Mouse (Mus musculus): Measurements from ENCODE around the gene Ttc33. TPM values are rescaled to one million over a fixed set of nuclear protein-coding genes. Genes with fewer than 3 reads are reported as not detected.

Ttc33 gene
- polyA plus RNA-seq, 1 experiment, result 4.4 TPM

DNA sequence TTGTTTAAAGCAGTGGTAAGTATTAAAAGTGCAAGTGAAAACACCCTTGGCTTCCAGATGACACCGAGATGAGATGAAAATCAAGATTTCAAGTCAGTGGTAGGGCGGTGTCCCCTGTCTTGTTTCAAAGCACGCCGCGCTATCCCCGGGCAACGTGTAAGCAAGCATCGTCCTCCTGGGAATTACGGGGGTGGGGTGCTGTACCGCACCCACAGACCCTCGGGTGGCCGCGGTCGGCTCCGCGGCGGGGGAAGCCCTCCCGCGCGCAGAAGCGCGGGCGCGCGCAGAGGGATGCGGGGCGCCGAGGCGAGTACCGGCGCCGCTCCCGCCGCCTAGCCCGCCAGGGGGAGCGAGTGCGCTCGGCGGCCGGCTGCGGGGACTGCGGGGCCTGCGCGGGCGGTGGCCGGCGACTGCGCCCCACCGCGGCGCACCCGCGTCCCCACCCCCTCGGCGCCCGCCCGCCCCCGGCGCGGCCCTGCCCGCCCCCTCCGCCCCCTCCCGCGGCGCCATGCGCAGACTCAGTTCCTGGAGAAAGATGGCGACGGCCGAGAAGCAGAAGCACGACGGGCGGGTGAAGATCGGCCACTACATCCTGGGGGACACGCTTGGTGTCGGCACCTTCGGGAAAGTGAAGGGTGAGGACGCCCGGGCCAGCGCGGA, 41.8 kb upstream of the Ttc33 start, which contains the start of gene Prkaa1:
Prkaa1 (plus strand) TSS at position 501 of the 660 bp plus-strand sequence.
- Histone ChIP-seq H3K36me3 (ENCODE audit: control insufficient read depth, insufficient read depth, low read length) (no peaks in the 10 kb centered on the region), H3K4me3 (ENCODE audit: control insufficient read depth, low read depth, low read length) (peak within 1 kb of the TSS; percentile 99), H3K4me1 (ENCODE audit: control insufficient read depth, insufficient read depth, low read length) (peaks cover 5% of the 10 kb centered on the region), H3K27me3 (ENCODE audit: control insufficient read depth, insufficient read depth, low read length) (no peaks in the 10 kb centered on the region), H3K27ac (ENCODE audit: control insufficient read depth, insufficient read depth, low read depth, low read length) (peak within 1 kb of the TSS; percentile 80)
- TF ChIP-seq POLR2A (IDR thresholded peaks at IDR 0.05; ENCODE audit: control insufficient read depth, low read depth, low read length) (peak; percentile 55; the same call in 1 of the 2 replicates), CTCF (IDR thresholded peaks at IDR 0.05; ENCODE audit: control insufficient read depth, insufficient read depth, insufficient replicate concordance, low read depth, low read length) (no peak)

DNA sequence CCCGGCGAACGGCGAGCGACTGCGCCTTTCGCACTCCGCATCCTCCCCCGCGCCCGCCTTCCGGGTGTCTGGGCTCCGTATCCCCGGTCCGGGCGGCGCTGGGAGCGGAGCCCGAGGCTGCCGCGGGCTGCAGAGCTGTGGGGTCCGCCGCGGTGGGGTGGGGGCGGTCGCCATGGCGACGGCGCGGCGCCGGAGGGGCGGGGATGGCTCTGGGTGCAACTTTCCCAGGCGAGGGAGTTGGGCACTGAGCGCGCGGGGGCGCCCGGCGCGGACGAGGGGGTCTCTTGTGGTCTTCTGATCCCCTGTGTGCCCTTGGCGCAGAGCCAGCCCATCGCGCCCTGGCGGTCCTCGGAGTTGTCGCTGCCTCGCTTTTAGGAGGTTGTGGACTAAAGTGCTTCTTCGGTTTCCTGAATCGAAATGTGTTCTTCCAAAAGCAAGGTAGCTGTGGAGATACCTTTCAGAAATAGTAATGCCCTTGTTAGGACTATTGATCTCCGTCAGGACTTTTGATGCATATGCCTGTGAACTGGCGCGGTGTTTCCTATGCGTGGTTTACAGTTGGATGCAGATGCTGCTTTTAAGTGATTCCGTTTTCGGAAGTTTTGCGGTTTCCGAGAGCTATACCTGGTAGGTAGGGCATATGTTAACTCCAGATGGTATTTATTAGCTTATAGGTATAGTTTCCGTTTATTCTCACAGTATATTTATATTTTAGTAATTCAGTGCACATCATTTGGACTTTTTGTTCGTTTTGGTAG, 41.1 kb upstream of the Ttc33 start:
- H3K27me3 ChIP-seq (ENCODE audit: control insufficient read depth, insufficient read depth, low read length), result no peaks in the 10 kb centered on the region
- H3K36me3 ChIP-seq (ENCODE audit: control insufficient read depth, insufficient read depth, low read length), result no peaks in the 10 kb centered on the region
- TF ChIP-seq POLR2A (IDR thresholded peaks at IDR 0.05; ENCODE audit: control insufficient read depth, low read depth, low read length), result no peak; the same call in 1 of the 2 replicates
- no peak for TF ChIP-seq CTCF (IDR thresholded peaks at IDR 0.05; ENCODE audit: control insufficient read depth, insufficient read depth, insufficient replicate concordance, low read depth, low read length)
- H3K4me3 ChIP-seq (ENCODE audit: control insufficient read depth, low read depth, low read length), result peak overlapping the region; percentile 99
- peak overlapping the region; percentile 80 for H3K27ac ChIP-seq (ENCODE audit: control insufficient read depth, insufficient read depth, low read depth, low read length)
- H3K4me1 ChIP-seq (ENCODE audit: control insufficient read depth, insufficient read depth, low read length), result peaks cover 7% of the 10 kb centered on the region

GRCm38 (mm10) chr15:5145196-5145945, 40.0 kb upstream of the Ttc33 start:
- no peak overlapping the region for H3K27ac ChIP-seq (ENCODE audit: control insufficient read depth, insufficient read depth, low read depth, low read length)
- no peak overlapping the region for H3K4me3 ChIP-seq (ENCODE audit: control insufficient read depth, low read depth, low read length)
- peaks cover 7% of the 10 kb centered on the region for H3K4me1 ChIP-seq (ENCODE audit: control insufficient read depth, insufficient read depth, low read length)
- H3K36me3 ChIP-seq (ENCODE audit: control insufficient read depth, insufficient read depth, low read length), result no peaks in the 10 kb centered on the region
- H3K27me3 ChIP-seq (ENCODE audit: control insufficient read depth, insufficient read depth, low read length), result no peaks in the 10 kb centered on the region
- no peak for TF ChIP-seq CTCF (IDR thresholded peaks at IDR 0.05; ENCODE audit: control insufficient read depth, insufficient read depth, insufficient replicate concordance, low read depth, low read length)
- TF ChIP-seq POLR2A (IDR thresholded peaks at IDR 0.05; ENCODE audit: control insufficient read depth, low read depth, low read length), result no peak

- Histone ChIP-seq H3K27ac (ENCODE audit: control insufficient read depth, insufficient read depth, low read depth, low read length) (no peak overlapping the region), H3K4me3 (ENCODE audit: control insufficient read depth, low read depth, low read length) (no peak overlapping the region), H3K36me3 (ENCODE audit: control insufficient read depth, insufficient read depth, low read length) (no peaks in the 10 kb centered on the region), H3K27me3 (ENCODE audit: control insufficient read depth, insufficient read depth, low read length) (no peaks in the 10 kb centered on the region), H3K4me1 (ENCODE audit: control insufficient read depth, insufficient read depth, low read length) (peaks cover 5% of the 10 kb centered on the region)
- TF ChIP-seq CTCF (IDR thresholded peaks at IDR 0.05; ENCODE audit: control insufficient read depth, insufficient read depth, insufficient replicate concordance, low read depth, low read length), result no peak
Observed at GRCm38 (mm10) chr15:5149187-5149586, 36.1 kb upstream of the Ttc33 start.

DNA sequence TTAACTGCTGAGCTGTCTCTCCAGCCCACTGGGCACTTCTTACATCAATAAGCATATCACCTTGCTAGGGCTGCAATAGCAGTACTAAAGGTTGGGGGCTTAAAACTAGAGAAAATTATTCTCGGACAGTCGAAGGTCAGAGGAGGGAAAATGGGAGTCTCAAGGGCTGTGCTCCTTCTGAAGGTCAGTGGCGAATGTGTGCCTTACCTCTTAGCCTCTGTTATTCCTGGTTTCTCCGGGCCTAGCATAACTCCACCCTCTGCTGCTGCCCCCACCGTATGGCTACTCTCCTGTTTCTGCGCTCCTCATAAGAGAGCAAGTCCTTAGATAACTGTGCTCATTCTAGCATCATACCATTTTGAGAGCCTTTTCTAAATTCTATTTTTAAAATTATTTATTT, 33.2 kb upstream of the Ttc33 start:
- Histone ChIP-seq H3K36me3 (ENCODE audit: control insufficient read depth, insufficient read depth, low read length) (no peaks in the 10 kb centered on the region), H3K4me1 (ENCODE audit: control insufficient read depth, insufficient read depth, low read length) (peaks cover 2% of the 10 kb centered on the region; the same call in 1 of the 2 replicates), H3K27me3 (ENCODE audit: control insufficient read depth, insufficient read depth, low read length) (no peaks in the 10 kb centered on the region), H3K27ac (ENCODE audit: control insufficient read depth, insufficient read depth, low read depth, low read length) (no peak overlapping the region), H3K4me3 (ENCODE audit: control insufficient read depth, low read depth, low read length) (no peak overlapping the region)
- TF ChIP-seq POLR2A (IDR thresholded peaks at IDR 0.05; ENCODE audit: control insufficient read depth, low read depth, low read length) (no peak), CTCF (IDR thresholded peaks at IDR 0.05; ENCODE audit: control insufficient read depth, insufficient read depth, insufficient replicate concordance, low read depth, low read length) (no peak)

GRCm38 (mm10) chr15:5154621-5155020, 30.7 kb upstream of the Ttc33 start:
- TF ChIP-seq CTCF (IDR thresholded peaks at IDR 0.05; ENCODE audit: control insufficient read depth, insufficient read depth, insufficient replicate concordance, low read depth, low read length) (no peak), POLR2A (IDR thresholded peaks at IDR 0.05; ENCODE audit: control insufficient read depth, low read depth, low read length) (no peak)
- no peak overlapping the region for H3K27ac ChIP-seq (ENCODE audit: control insufficient read depth, insufficient read depth, low read depth, low read length)
- no peaks in the 10 kb centered on the region for H3K36me3 ChIP-seq (ENCODE audit: control insufficient read depth, insufficient read depth, low read length)
- H3K4me1 ChIP-seq (ENCODE audit: control insufficient read depth, insufficient read depth, low read length), result no peaks in the 10 kb centered on the region
- no peaks in the 10 kb centered on the region for H3K27me3 ChIP-seq (ENCODE audit: control insufficient read depth, insufficient read depth, low read length)
- no peak overlapping the region for H3K4me3 ChIP-seq (ENCODE audit: control insufficient read depth, low read depth, low read length)

- no peak for TF ChIP-seq CTCF (IDR thresholded peaks at IDR 0.05; ENCODE audit: control insufficient read depth, insufficient read depth, insufficient replicate concordance, low read depth, low read length)
- no peak for TF ChIP-seq POLR2A (IDR thresholded peaks at IDR 0.05; ENCODE audit: control insufficient read depth, low read depth, low read length)
- no peaks in the 10 kb centered on the region for H3K27me3 ChIP-seq (ENCODE audit: control insufficient read depth, insufficient read depth, low read length)
- H3K27ac ChIP-seq (ENCODE audit: control insufficient read depth, insufficient read depth, low read depth, low read length), result no peak overlapping the region
- H3K4me1 ChIP-seq (ENCODE audit: control insufficient read depth, insufficient read depth, low read length), result no peaks in the 10 kb centered on the region
- H3K4me3 ChIP-seq (ENCODE audit: control insufficient read depth, low read depth, low read length), result no peak overlapping the region
- no peaks in the 10 kb centered on the region for H3K36me3 ChIP-seq (ENCODE audit: control insufficient read depth, insufficient read depth, low read length)
Observed at GRCm38 (mm10) chr15:5155093-5155492, 30.2 kb upstream of the Ttc33 start.
